Mouse (Mus musculus): ENCODE results near the gene Lrch3.
"Not testable (repeated sequence)": the region's sequence is repeated elsewhere in the genome, so short reads cannot be mapped to it uniquely, and the experiment has no call there.

The Lrch3 gene

DNA sequence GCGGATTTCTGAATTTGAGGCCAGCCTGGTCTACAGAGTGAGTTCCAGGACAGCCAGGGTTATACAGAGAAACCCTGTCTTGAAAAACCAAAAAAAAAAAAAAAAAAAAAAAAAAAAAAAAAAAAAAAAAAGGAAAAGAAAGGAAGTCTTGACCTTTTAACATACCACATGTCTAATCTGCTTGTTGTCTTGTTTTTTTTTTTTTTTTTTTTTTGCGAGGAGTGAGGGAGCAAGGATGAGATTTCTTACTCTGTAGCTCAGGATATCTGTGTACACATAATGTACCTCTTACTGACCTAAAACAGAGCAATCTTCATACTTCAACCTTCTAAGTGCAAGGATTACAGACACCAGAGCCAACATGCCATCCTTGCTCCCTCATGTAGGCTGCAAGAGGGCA lies 141.0 kb downstream of the Lrch3 start:
- DNase-seq (ENCODE audit: low read depth, low spot score) = not testable (repeated sequence)

DNA sequence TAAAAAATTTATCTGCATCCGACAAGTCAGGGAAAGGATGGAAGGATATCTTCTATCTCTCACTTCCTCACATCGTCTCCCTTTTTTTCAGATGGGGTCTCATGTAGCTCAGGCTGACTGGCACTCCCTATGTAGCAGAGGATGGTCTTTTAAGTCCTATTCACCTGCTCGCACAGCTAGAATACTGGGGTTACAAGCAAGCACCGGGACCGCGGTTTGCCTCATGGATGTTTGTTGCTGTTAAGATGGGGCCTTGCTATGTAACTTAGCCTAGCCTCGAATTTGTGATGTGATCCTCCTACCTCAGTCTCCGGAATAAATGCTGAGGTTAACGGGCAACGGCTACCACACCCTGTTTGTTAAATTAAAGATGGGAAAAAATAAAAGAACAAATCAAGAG lies 141.8 kb downstream of the Lrch3 start:
- DNase-seq (ENCODE audit: low read depth, low spot score) = peak; percentile 24

DNA sequence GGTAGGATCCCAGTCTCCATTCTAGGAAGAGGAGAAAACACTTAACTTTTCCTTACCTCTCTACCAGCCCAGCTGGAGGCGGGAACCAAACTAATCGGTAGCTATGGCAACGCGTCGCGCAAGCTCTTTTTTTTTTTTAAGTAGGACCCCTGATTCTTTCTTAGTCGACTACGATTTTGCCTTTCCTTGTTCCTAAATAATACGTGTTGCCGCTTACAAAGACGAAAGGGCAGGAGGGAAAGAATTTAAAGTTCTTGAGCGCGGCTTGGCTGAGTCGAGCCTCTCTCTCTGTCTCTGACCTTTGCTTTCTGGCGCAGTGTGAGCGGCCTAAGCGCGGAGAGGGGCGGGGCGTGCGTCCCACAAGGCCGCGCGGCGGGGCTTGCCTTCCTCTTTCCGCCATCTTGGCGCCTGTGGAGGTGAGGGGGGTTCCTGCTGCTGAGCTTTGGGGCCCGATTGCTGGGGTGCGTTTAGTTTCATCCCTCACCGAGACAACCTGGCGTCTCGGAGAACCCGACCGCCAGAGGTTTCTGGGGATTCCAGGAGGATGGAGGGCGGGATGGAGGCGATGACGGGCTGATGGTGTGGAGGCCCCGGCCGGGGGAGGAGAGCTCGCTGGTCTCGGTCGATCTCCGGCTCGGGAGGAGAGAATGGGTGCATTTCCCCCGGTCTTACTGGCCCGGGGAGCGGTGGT lies 142.3 kb downstream of the Lrch3 start, which contains the start of the genes Iqcg and Rpl35a:
Gene Iqcg, minus strand, starts transcription at position 124 of the 691 bp plus-strand sequence.
Gene Rpl35a, plus strand, starts transcription at position 359 of the 691 bp plus-strand sequence.
- DNase-seq (ENCODE audit: low read depth, low spot score) = peak; percentile 91

DNA sequence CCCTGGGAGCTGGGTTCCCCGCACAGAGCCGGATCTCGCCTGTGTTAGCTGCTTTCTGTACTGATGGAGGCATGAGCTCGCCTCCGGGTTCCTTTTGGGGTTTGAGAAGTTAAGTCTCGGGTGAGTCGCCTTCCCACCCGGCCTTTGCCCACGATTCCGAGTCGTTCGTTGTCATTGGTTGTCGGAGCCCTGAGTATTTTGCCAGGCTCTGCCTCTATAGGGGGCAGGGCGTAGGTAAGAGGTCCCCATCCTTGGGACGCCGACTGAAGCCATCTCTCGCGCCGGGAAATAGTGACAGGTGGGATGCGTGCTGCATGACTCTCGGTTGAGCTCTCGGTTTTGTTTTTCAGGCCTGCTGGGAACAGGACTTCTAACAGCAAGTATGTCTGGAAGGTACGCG lies 142.9 kb downstream of the Lrch3 start:
- peak; percentile 67 for DNase-seq (ENCODE audit: low read depth, low spot score)

DNA sequence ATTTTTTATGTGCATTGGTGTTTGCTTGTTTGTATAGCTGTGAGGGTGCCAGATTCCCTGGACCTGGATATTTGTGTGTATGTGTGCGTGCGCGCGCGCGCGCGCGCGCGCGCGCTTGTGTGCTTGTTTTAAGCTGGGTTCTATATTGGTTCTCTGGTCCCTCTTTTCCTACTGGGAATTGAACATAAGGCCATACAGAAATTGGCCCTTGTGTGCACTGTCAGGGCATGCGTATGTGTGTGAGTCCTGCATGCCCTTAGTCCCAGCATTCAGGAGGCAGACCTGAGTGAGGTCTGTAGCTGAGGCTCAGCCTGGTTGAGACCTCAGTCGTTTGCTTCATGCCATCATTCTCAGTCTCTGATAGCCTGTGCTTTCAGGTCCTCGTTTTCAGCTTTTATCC lies 144.1 kb downstream of the Lrch3 start:
- DNase-seq (ENCODE audit: low read depth, low spot score) = peak; percentile 30

DNA sequence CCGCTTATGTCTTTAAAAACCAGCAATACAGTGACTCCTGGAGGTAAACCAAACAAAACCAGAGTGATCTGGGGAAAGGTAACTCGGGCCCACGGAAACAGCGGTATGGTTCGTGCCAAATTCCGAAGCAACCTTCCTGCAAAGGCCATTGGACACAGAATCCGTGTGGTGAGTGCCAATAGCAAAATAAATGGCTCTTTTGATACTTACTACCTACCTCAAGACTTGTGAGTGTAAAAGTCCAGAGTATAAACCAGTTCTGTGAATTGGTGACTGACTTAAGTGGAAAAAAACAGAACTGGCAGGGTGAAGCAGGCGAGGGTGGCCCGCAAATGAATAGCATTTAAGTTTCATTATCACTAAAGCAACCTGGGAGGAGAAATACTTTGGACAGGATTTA lies 144.8 kb downstream of the Lrch3 start:
- not testable (repeated sequence) for DNase-seq (ENCODE audit: low read depth, low spot score)

DNA sequence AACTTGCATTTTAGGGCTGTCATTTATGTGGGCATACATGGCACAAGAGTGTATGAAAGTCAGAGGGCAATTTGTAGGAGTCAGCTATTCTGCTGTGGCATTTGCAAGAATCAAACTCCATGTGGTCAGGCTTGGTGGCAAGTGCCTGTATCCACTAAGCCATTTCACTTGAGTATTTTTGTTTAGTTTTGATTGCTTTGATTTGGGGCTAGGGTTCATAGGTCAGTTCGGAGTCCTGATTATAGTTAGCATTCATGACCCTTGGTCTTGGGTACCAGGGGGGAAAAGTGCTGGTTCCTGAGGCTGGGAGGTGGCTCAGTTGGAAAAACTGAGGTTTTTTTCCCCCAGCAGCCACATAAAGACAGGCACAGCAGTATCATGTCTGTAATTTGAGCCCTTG lies 145.6 kb downstream of the Lrch3 start:
- no peak for DNase-seq (ENCODE audit: low read depth, low spot score)

DNA sequence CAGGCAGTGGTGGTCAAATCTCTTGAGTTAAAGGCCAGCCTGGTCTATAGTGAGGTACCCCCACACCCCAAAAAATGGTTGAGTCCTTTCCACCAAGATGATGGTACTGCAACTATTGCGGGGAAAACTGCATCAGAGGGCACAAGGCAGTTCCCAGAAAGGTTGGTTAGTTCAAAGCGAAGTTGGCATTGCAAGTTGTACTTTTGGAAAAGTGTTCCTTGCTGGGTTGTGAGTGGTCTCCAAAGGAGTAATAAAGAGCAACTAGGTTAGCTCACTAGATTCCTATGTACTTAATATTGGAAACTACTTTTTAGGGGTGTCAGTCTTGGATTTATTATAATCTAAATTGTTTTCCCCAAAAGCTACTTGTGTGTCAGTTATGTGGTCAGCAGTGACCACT lies 147.0 kb downstream of the Lrch3 start:
- DNase-seq (ENCODE audit: low read depth, low spot score) = peak; percentile 32

DNA sequence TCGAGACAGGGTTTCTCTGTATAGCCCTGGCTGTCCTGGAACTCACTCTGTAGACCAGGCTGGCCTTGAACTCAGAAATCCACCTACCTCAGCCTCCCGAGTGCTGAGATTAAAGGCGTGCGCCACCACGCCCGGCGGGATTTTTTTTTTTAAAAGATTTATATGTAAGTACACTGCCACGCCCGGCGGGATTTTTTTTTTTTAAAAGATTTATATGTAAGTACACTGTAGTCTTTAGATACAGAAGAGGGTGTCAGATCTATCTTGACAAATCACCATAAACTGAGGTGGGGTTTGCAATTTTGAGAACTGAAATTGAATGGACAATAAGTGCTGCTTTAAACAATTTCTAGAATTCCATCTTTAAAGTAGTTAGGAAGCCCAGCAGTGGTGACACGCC lies 147.5 kb downstream of the Lrch3 start:
- DNase-seq (ENCODE audit: low read depth, low spot score) = no peak

DNA sequence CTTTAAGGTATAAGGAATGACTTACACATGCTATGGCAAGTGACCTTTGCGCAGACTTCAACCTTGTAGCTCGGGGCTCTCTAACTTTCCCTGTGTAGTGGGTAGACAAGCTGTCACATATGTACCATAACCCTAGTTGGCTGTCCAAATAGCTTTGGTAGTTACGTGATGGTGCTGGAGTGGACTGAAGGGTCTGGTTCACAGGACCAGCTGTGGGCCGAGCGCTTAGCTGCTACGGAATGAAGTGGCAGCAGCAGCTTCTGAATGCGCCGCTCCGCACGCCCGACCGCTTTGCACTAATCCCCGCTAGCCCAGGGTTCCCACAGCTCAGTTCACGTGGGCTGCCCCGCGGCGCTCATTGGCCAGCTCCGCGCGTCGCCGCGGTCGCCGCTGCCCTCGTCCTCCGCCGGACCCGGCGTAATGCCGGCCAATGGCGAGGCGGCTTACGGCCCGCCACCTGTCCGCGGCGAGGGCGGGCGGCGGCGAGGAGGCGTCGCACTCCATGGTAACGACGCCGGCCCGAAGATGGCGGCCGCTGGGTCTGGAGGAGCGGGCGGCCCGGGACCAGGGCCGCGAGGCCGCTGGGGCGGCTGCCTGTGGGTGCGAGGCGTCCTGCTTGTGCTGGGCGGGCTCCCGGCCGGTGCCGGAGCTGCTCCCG lies 148.3 kb downstream of the Lrch3 start, which contains the start of gene Lmln:
Gene Lmln, plus strand, starts transcription at position 498 of the 658 bp plus-strand sequence.
- peak; percentile 85 for DNase-seq (ENCODE audit: low read depth, low spot score)

DNA sequence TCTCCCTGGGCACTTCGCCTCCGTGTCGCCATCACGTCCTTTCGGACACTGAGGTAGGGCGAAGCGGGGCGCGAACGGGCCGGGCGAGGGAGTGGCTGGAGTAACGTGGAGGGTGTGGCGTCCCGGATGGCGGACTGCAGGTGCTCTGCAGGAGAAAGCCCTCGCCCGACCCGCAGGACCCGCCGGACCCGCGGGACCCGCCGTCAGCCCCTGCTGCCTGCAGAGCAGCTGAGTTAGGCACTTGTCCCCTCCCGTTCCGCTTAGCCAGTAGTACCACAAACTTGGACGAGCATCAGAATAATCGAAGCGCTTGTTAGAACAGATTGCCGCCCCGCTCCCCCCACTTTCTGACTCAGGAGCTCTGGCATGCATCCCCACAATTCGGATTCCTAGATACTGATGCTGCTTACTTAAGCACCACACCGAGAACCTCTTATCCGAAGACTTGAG lies 148.8 kb downstream of the Lrch3 start:
- peak; percentile 73 for DNase-seq (ENCODE audit: low read depth, low spot score)

DNA sequence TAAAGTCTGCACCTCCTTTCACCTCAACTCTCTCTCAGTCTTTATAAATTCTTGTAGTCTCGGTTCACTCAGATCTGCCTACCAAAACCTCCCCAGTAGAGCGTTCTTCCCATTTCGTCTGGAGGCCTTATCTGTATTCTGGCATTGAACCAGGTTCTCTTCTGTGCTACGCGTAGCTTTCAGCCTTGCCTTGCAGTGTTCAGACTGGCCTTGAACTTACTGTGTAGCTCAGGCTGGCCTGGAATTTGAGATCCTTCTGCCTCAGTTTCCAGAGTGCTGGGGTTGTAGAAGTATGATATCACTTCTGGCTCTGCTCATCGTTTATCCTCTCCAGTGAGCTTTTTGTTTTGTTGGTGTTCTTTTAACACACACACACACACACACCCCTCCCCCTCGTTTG lies 149.4 kb downstream of the Lrch3 start:
- DNase-seq (ENCODE audit: low read depth, low spot score) = no peak

DNA sequence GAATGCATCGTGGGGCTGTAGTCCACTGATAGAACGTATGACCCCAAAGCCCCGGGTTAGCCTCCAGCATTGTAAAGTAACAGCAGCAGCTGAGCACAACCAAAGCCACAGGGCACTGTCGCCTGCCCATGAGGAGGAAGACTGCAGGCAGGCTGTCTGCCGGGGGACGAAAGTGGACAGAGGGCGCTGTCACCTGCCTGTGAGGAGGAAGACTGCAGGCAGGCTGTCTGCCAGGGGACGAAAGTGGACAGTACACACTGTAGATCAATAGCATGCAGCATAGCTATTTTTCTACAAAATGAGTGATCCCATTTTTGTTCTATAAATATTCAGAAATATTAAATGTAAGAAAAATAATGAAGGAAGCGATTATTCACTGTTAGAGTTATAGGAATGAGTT lies 150.7 kb downstream of the Lrch3 start:
- DNase-seq (ENCODE audit: low read depth, low spot score) = no peak
